Mouse (Mus musculus) thymus, postnatal 0 days (tissue): Measurements from ENCODE around the gene Ubr2. TPM values are rescaled to one million over a fixed set of nuclear protein-coding genes. Genes with fewer than 3 reads are reported as not detected.

Experiments
- DNase-seq: peaks from one replicate; pipeline ENCODE4 v3.0.0-alpha.2; 2015; ENCODE audit warnings: low spot score
- polyA plus RNA-seq: library from polyadenylated mRNA; unstranded; fragments of >200 nt; fragmentation: Nextera tagmentation; extraction: Ambion mirVana; gene quantifications from 2 replicates; pipeline ENCODE4 v1.2.1, GENCODE M21; 2015

Ubr2 gene
- polyA plus RNA-seq, 1 experiment from 2014 or later: 14.6 TPM

- no peak for DNase-seq
Observed at GRCm38 (mm10) chr17:47003305-47003704, 7.1 kb downstream of the Ubr2 start.

GRCm38 (mm10) chr17:47002401-47002800 is 8.0 kb downstream of the Ubr2 start:
- DNase-seq: no peak

- DNase-seq: no peak
Observed at GRCm38 (mm10) chr17:46998840-46999239, 11.5 kb downstream of the Ubr2 start.

GRCm38 (mm10) chr17:46996484-46996883 is 13.9 kb downstream of the Ubr2 start:
- no peak for DNase-seq

GRCm38 (mm10) chr17:46995621-46996020 is 14.7 kb downstream of the Ubr2 start:
- no peak for DNase-seq

- no peak for DNase-seq
Observed at GRCm38 (mm10) chr17:46994641-46995398, 15.5 kb downstream of the Ubr2 start.

GRCm38 (mm10) chr17:46993625-46994024 is 16.7 kb downstream of the Ubr2 start:
- no peak for DNase-seq

- no peak for DNase-seq
Observed at GRCm38 (mm10) chr17:46987631-46988030, 22.7 kb downstream of the Ubr2 start.

GRCm38 (mm10) chr17:46980050-46980449 is 30.3 kb downstream of the Ubr2 start:
- no peak for DNase-seq

GRCm38 (mm10) chr17:46975183-46975582 is 35.2 kb downstream of the Ubr2 start:
- peak; percentile 69 for DNase-seq

GRCm38 (mm10) chr17:46972603-46973002 is 37.8 kb downstream of the Ubr2 start:
- DNase-seq: no peak

- DNase-seq: peak; percentile 9
Observed at GRCm38 (mm10) chr17:46966892-46967291, 43.5 kb downstream of the Ubr2 start.

- DNase-seq: no peak
Observed at GRCm38 (mm10) chr17:46963186-46963585, 47.2 kb downstream of the Ubr2 start.

GRCm38 (mm10) chr17:46962153-46962552 is 48.2 kb downstream of the Ubr2 start:
- DNase-seq: no peak

GRCm38 (mm10) chr17:46960216-46960615 is 50.1 kb downstream of the Ubr2 start:
- DNase-seq: no peak

GRCm38 (mm10) chr17:46958045-46958444 is 52.3 kb downstream of the Ubr2 start:
- no peak for DNase-seq

GRCm38 (mm10) chr17:46946276-46946675 is 64.1 kb downstream of the Ubr2 start:
- no peak for DNase-seq

GRCm38 (mm10) chr17:46942421-46942820 is 67.9 kb downstream of the Ubr2 start:
- DNase-seq: no peak

- no peak for DNase-seq
Observed at GRCm38 (mm10) chr17:46940461-46940860, 69.9 kb downstream of the Ubr2 start.

- peak; percentile 58 for DNase-seq
Observed at GRCm38 (mm10) chr17:46933557-46934348, 76.6 kb downstream of the Ubr2 start.

- DNase-seq: no peak
Observed at GRCm38 (mm10) chr17:46932961-46933360, 77.4 kb downstream of the Ubr2 start.

GRCm38 (mm10) chr17:46929897-46930296 is 80.5 kb downstream of the Ubr2 start:
- DNase-seq: no peak

- no peak for DNase-seq
Observed at GRCm38 (mm10) chr17:46929277-46929676, 81.1 kb downstream of the Ubr2 start.
